8 mouse cellular contexts compared by ENCODE assay signal in genomic region chr8:70501820-70502529, GRCm38 (mm10). TPM values are rescaled to one million over a fixed set of nuclear protein-coding genes. Genes with fewer than 3 reads are reported as not detected.
DNase-seq lines count a peak whose midpoint lies in the region; ATAC-seq lines count a peak whose summit lies in the region.

No protein-coding gene starts in this region.

- peak overlapping the region; percentile 10; the same call in 1 of the 2 replicates for H3K9ac ChIP-seq in midbrain, embryonic 11.5 days (ENCODE audit: low read length)
- no peak overlapping the region; the same call in 1 of the 2 replicates for H3K9ac ChIP-seq in midbrain, embryonic 13.5 days (replicated peaks)
- peak overlapping the region; percentile 51; the same call in 1 of the 2 replicates for H3K9ac ChIP-seq in hindbrain, embryonic 13.5 days

- 14% methylated on average over 23 of the region's 23 CpGs for WGBS in midbrain, embryonic 11.5 days
- 7% methylated on average over 23 of the region's 23 CpGs for WGBS in midbrain, embryonic 13.5 days
- 11% methylated on average over 23 of the region's 23 CpGs for WGBS in hindbrain, embryonic 13.5 days

- H3K4me1 ChIP-seq in midbrain, embryonic 11.5 days (ENCODE audit: control insufficient read depth, insufficient read depth, low read length), result peaks cover 14% of the 10 kb centered on the region
- H3K4me1 ChIP-seq in midbrain, embryonic 13.5 days (replicated peaks), result peaks cover 38% of the 10 kb centered on the region
- H3K4me1 ChIP-seq in hindbrain, embryonic 13.5 days (replicated peaks), result peaks cover 53% of the 10 kb centered on the region

- H3K4me2 ChIP-seq in midbrain, embryonic 11.5 days, result no peak overlapping the region
- no peak overlapping the region for H3K4me2 ChIP-seq in midbrain, embryonic 13.5 days (replicated peaks)
- H3K4me2 ChIP-seq in hindbrain, embryonic 13.5 days, result peak overlapping the region; percentile 21; the same call in 1 of the 2 replicates

- no peak for ATAC-seq in midbrain, embryonic 11.5 days (ENCODE audit: low FRiP score)
- no peak for ATAC-seq in midbrain, embryonic 13.5 days
- no peak for ATAC-seq in hindbrain, embryonic 13.5 days (ENCODE audit: low FRiP score)

- H3K36me3 ChIP-seq in midbrain, embryonic 11.5 days (ENCODE audit: control insufficient read depth, insufficient read depth, low read length), result no peaks in the 10 kb centered on the region
- H3K36me3 ChIP-seq in midbrain, embryonic 13.5 days, result peaks cover 11% of the 10 kb centered on the region
- peaks cover 12% of the 10 kb centered on the region for H3K36me3 ChIP-seq in hindbrain, embryonic 13.5 days

- peak; percentile 56 to 58 for DNase-seq in cerebellum, adult 18-20 months
- no peak for DNase-seq in cerebellum, adult 9-10 months
- DNase-seq in midbrain, embryonic 11.5 days (ENCODE audit: low spot score, missing footprints), result peak; percentile 86
- DNase-seq in skeletal muscle tissue, adult 2 months (ENCODE audit: low read depth, low spot score), result peak; percentile 57
- no peak for DNase-seq in right cerebral cortex, postnatal 36 days (ENCODE audit: low spot score in 2 of 2)
- DNase-seq in urinary bladder, postnatal 10 days (ENCODE audit: low spot score), result no peak

- no peak overlapping the region for H3K27ac ChIP-seq in midbrain, embryonic 11.5 days (ENCODE audit: low read depth, low read length)
- H3K27ac ChIP-seq in midbrain, embryonic 13.5 days, result no peak overlapping the region
- H3K27ac ChIP-seq in hindbrain, embryonic 13.5 days, result no peak overlapping the region

- H3K4me3 ChIP-seq in midbrain, embryonic 11.5 days (ENCODE audit: low read depth, low read length), result no peak overlapping the region
- H3K4me3 ChIP-seq in midbrain, embryonic 13.5 days (replicated peaks), result no peak overlapping the region
- H3K4me3 ChIP-seq in hindbrain, embryonic 13.5 days, result 0 out of 2 replicates have a peak overlapping the region, but pooled peaks have one; percentile 3

- no peaks in the 10 kb centered on the region for H3K9me3 ChIP-seq in midbrain, embryonic 11.5 days (ENCODE audit: control insufficient read depth, low read length)
- H3K9me3 ChIP-seq in midbrain, embryonic 13.5 days, result no peaks in the 10 kb centered on the region
- no peaks in the 10 kb centered on the region for H3K9me3 ChIP-seq in hindbrain, embryonic 13.5 days

- peaks cover 64% of the 10 kb centered on the region for H3K27me3 ChIP-seq in midbrain, embryonic 11.5 days (ENCODE audit: control insufficient read depth, insufficient read depth, low read length)
- peaks cover 75% of the 10 kb centered on the region for H3K27me3 ChIP-seq in midbrain, embryonic 13.5 days
- H3K27me3 ChIP-seq in hindbrain, embryonic 13.5 days, result peaks cover 75% of the 10 kb centered on the region

RNA-seq across cellular contexts. Expression of gene Rex1bd, which starts 4.6 kb away (rescaled TPM):
- polyA plus RNA-seq in midbrain, embryonic 11.5 days (2014; fragmentation: Nextera tagmentation; extraction: Ambion mirVana), result 126 and 129 TPM in 2 replicates
- 152 and 155 TPM in 2 replicates for polyA plus RNA-seq in midbrain, embryonic 13.5 days (2015; fragmentation: Nextera tagmentation; extraction: Ambion mirVana)
- polyA plus RNA-seq in hindbrain, embryonic 13.5 days (2015; fragmentation: Nextera tagmentation; extraction: Ambion mirVana), result 147 and 148 TPM in 2 replicates

RNA-seq across cellular contexts. Expression of gene Uba52, which starts 8.6 kb away (rescaled TPM):
- polyA plus RNA-seq in midbrain, embryonic 11.5 days (2014; fragmentation: Nextera tagmentation; extraction: Ambion mirVana), result 774 and 852 TPM in 2 replicates
- 680 and 755 TPM in 2 replicates for polyA plus RNA-seq in midbrain, embryonic 13.5 days (2015; fragmentation: Nextera tagmentation; extraction: Ambion mirVana)
- polyA plus RNA-seq in hindbrain, embryonic 13.5 days (2015; fragmentation: Nextera tagmentation; extraction: Ambion mirVana), result 715 and 758 TPM in 2 replicates

RNA-seq across cellular contexts. Expression of gene Crlf1, which starts 9.0 kb away (rescaled TPM):
- 0.23 and 0.90 TPM in 2 replicates for polyA plus RNA-seq in midbrain, embryonic 11.5 days (2014; fragmentation: Nextera tagmentation; extraction: Ambion mirVana)
- 0.97 and 1.1 TPM in 2 replicates for polyA plus RNA-seq in midbrain, embryonic 13.5 days (2015; fragmentation: Nextera tagmentation; extraction: Ambion mirVana)
- 2.2 and 2.9 TPM in 2 replicates for polyA plus RNA-seq in hindbrain, embryonic 13.5 days (2015; fragmentation: Nextera tagmentation; extraction: Ambion mirVana)

RNA-seq across cellular contexts. Expression of gene Tmem59l, which starts 14.8 kb away (rescaled TPM):
- 12.3 TPM in 2 replicates for polyA plus RNA-seq in midbrain, embryonic 11.5 days (2014; fragmentation: Nextera tagmentation; extraction: Ambion mirVana)
- 60.6 and 61.5 TPM in 2 replicates for polyA plus RNA-seq in midbrain, embryonic 13.5 days (2015; fragmentation: Nextera tagmentation; extraction: Ambion mirVana)
- polyA plus RNA-seq in hindbrain, embryonic 13.5 days (2015; fragmentation: Nextera tagmentation; extraction: Ambion mirVana), result 78.5 and 78.8 TPM in 2 replicates

RNA-seq across cellular contexts. Expression of gene Klhl26, which starts 25.2 kb away (rescaled TPM):
- polyA plus RNA-seq in midbrain, embryonic 11.5 days (2014; fragmentation: Nextera tagmentation; extraction: Ambion mirVana), result 12.6 and 13.1 TPM in 2 replicates
- 19.3 and 22.2 TPM in 2 replicates for polyA plus RNA-seq in midbrain, embryonic 13.5 days (2015; fragmentation: Nextera tagmentation; extraction: Ambion mirVana)
- 24.3 and 25.8 TPM in 2 replicates for polyA plus RNA-seq in hindbrain, embryonic 13.5 days (2015; fragmentation: Nextera tagmentation; extraction: Ambion mirVana)

Comparison
In these comparisons a context has a peak if more than half of its experiments do, and no peak if none do; other contexts are left out.
1. DNase-seq: peak in cerebellum, adult 18-20 months (2 of 2), midbrain, embryonic 11.5 days (single experiment) and skeletal muscle tissue, adult 2 months (single experiment); none in cerebellum, adult 9-10 months (single experiment), right cerebral cortex, postnatal 36 days (0 of 2) and urinary bladder, postnatal 10 days (single experiment).